Comparison of ENCODE assay signal across 20 mouse cellular contexts in the genomic region with DNA sequence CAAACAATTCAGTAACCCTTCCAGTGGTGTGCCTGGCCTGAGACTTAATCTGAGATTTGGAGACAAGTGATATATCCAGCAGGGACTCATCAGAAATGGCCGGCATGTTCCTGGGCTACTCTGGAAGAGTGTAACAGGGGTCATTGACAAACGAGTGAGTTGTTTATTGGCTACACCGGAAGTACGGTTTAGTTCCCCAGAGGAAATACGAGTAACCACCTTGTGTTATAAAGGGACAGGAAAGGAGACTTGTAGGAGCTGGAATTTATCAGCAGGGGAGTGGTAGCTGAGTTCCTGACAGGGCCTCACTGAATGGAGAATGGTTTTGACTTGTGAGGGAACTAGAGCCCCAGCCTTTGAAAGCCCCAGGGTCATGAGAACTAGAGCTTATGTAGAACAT.
"Had no signal": no experiment of that assay in that cellular context is flagged by ENCODE, and none has a peak within 500 bp of the region (broad histone marks: within the 10 kb centered on the region; RNA-seq: fewer than 3 reads in every experiment).

No protein-coding gene starts in this region.

- ATAC-seq: intestine, postnatal 0 days; midbrain, embryonic 13.5 days; midbrain, embryonic 16.5 days had no signal

- H3K27ac ChIP-seq: layer of hippocampus, adult 2 months; liver, embryonic 13.5 days; lung, embryonic 15.5 days; midbrain, embryonic 10.5 days; midbrain, embryonic 13.5 days; neural tube, embryonic 13.5 days; stomach, embryonic 15.5 days had no signal

- H3K9me3 ChIP-seq: liver, embryonic 13.5 days; lung, embryonic 15.5 days; midbrain, embryonic 10.5 days; midbrain, embryonic 13.5 days; neural tube, embryonic 13.5 days; stomach, embryonic 15.5 days had no signal

- H3K9ac ChIP-seq: liver, embryonic 13.5 days; lung, embryonic 15.5 days; midbrain, embryonic 13.5 days; neural tube, embryonic 13.5 days; stomach, embryonic 15.5 days had no signal

- H3K27me3 ChIP-seq: liver, embryonic 13.5 days; lung, embryonic 15.5 days; midbrain, embryonic 13.5 days; neural tube, embryonic 13.5 days; stomach, embryonic 15.5 days had no signal

- H3K4me2 ChIP-seq: liver, embryonic 13.5 days; lung, embryonic 15.5 days; midbrain, embryonic 13.5 days; neural tube, embryonic 13.5 days; stomach, embryonic 15.5 days had no signal

- DNase-seq: kidney, adult 2 months; kidney, postnatal 10 days; layer of hippocampus, adult 9-11 months; liver, embryonic 13.5 days; lung, postnatal 10 days; lung, postnatal 36 days; retina, postnatal 1 day; right cerebral cortex, postnatal 25 days; spleen, adult 18-20 months; thymus, postnatal 25 days had no signal

- H3K36me3 ChIP-seq: liver, embryonic 13.5 days; lung, embryonic 15.5 days; midbrain, embryonic 10.5 days; midbrain, embryonic 13.5 days; neural tube, embryonic 13.5 days; stomach, embryonic 15.5 days had no signal

- H3K4me1 ChIP-seq: liver, embryonic 13.5 days; stomach, embryonic 15.5 days had no signal

- H3K4me3 ChIP-seq: layer of hippocampus, adult 2 months; liver, embryonic 13.5 days; lung, embryonic 15.5 days; megakaryocyte, embryonic 14.5 days; midbrain, embryonic 10.5 days; midbrain, embryonic 13.5 days; myocyte; neural tube, embryonic 13.5 days; stomach, embryonic 15.5 days had no signal
